Mouse (Mus musculus): Measurements from ENCODE around the gene Akap11. TPM values are rescaled to one million over a fixed set of nuclear protein-coding genes. Genes with fewer than 3 reads are reported as not detected.

Gene Akap11
- polyA plus RNA-seq (2014; fragmentation: Nextera tagmentation; extraction: Ambion mirVana), result 17.7 and 19.7 TPM in 2 replicates

- Histone ChIP-seq H3K27me3 (ENCODE audit: control insufficient read depth, insufficient read depth, low read length) (no peaks in the 10 kb centered on the region), H3K36me3 (ENCODE audit: control insufficient read depth, insufficient read depth, low read length) (no peaks in the 10 kb centered on the region), H3K9ac (ENCODE audit: low read depth, low read length) (peak within 1 kb of the TSS; percentile 91), H3K4me3 (ENCODE audit: low read length) (peak within 1 kb of the TSS; percentile 90), H3K4me1 (ENCODE audit: control insufficient read depth, insufficient read depth, low read length) (peaks cover 17% of the 10 kb centered on the region; the same call in 1 of the 2 replicates), H3K27ac (ENCODE audit: low read depth, low read length) (peak within 1 kb of the TSS; percentile 83), H3K9me3 (ENCODE audit: control insufficient read depth, low read length) (no peaks in the 10 kb centered on the region), H3K4me2 (replicated peaks; ENCODE audit: low read depth, low read length) (peak within 1 kb of the TSS; percentile 64)
- peak; percentile 96 for ATAC-seq (ENCODE audit: low FRiP score, low TSS enrichment)
- WGBS, result under 1% methylated on average over 77 of the region's 82 CpGs
These were observed at the start of gene Akap11 for GRCm38 (mm10) chr14:78536281-78537165. Gene Akap11, minus strand, starts transcription at chr14:78536808.

GRCm38 (mm10) chr14:78584222-78584621 lies 47.6 kb upstream of the Akap11 start:
- Histone ChIP-seq H3K4me2 (replicated peaks; ENCODE audit: low read depth, low read length) (no peak overlapping the region), H3K9ac (ENCODE audit: low read depth, low read length) (no peak overlapping the region), H3K27ac (ENCODE audit: low read depth, low read length) (no peak overlapping the region), H3K4me1 (ENCODE audit: control insufficient read depth, insufficient read depth, low read length) (no peaks in the 10 kb centered on the region), H3K9me3 (ENCODE audit: control insufficient read depth, low read length) (no peaks in the 10 kb centered on the region), H3K36me3 (ENCODE audit: control insufficient read depth, insufficient read depth, low read length) (peaks cover 32% of the 10 kb centered on the region; the same call in 1 of the 2 replicates), H3K4me3 (ENCODE audit: low read length) (no peak overlapping the region), H3K27me3 (ENCODE audit: control insufficient read depth, insufficient read depth, low read length) (no peaks in the 10 kb centered on the region)
- 89% methylated on average over 13 of the region's 13 CpGs for WGBS
- no peak for ATAC-seq (ENCODE audit: low FRiP score, low TSS enrichment)

GRCm38 (mm10) chr14:78583168-78583567 lies 46.6 kb upstream of the Akap11 start:
- no peak for ATAC-seq (ENCODE audit: low FRiP score, low TSS enrichment)
- H3K9ac ChIP-seq (ENCODE audit: low read depth, low read length), result no peak overlapping the region
- no peaks in the 10 kb centered on the region for H3K4me1 ChIP-seq (ENCODE audit: control insufficient read depth, insufficient read depth, low read length)
- no peak overlapping the region for H3K27ac ChIP-seq (ENCODE audit: low read depth, low read length)
- no peaks in the 10 kb centered on the region for H3K27me3 ChIP-seq (ENCODE audit: control insufficient read depth, insufficient read depth, low read length)
- H3K36me3 ChIP-seq (ENCODE audit: control insufficient read depth, insufficient read depth, low read length), result peaks cover 29% of the 10 kb centered on the region; the same call in 1 of the 2 replicates
- no peak overlapping the region for H3K4me3 ChIP-seq (ENCODE audit: low read length)
- H3K9me3 ChIP-seq (ENCODE audit: control insufficient read depth, low read length), result no peaks in the 10 kb centered on the region
- no peak overlapping the region for H3K4me2 ChIP-seq (replicated peaks; ENCODE audit: low read depth, low read length)

GRCm38 (mm10) chr14:78575899-78576298 lies 39.3 kb upstream of the Akap11 start:
- H3K9me3 ChIP-seq (ENCODE audit: control insufficient read depth, low read length), result no peaks in the 10 kb centered on the region
- H3K27me3 ChIP-seq (ENCODE audit: control insufficient read depth, insufficient read depth, low read length), result no peaks in the 10 kb centered on the region
- no peak overlapping the region for H3K27ac ChIP-seq (ENCODE audit: low read depth, low read length)
- H3K36me3 ChIP-seq (ENCODE audit: control insufficient read depth, insufficient read depth, low read length), result peaks cover 6% of the 10 kb centered on the region; the same call in 1 of the 2 replicates
- H3K4me1 ChIP-seq (ENCODE audit: control insufficient read depth, insufficient read depth, low read length), result no peaks in the 10 kb centered on the region
- H3K4me2 ChIP-seq (replicated peaks; ENCODE audit: low read depth, low read length), result no peak overlapping the region
- 81% methylated on average over 13 of the region's 13 CpGs for WGBS
- no peak for ATAC-seq (ENCODE audit: low FRiP score, low TSS enrichment)
- H3K4me3 ChIP-seq (ENCODE audit: low read length), result no peak overlapping the region
- no peak overlapping the region for H3K9ac ChIP-seq (ENCODE audit: low read depth, low read length)

GRCm38 (mm10) chr14:78568410-78568809 lies 31.8 kb upstream of the Akap11 start:
- Histone ChIP-seq H3K4me2 (replicated peaks; ENCODE audit: low read depth, low read length) (no peak overlapping the region), H3K36me3 (ENCODE audit: control insufficient read depth, insufficient read depth, low read length) (0 out of 2 replicates have a peak, but pooled peaks cover 3% of the 10 kb centered on the region), H3K4me3 (ENCODE audit: low read length) (no peak overlapping the region), H3K27me3 (ENCODE audit: control insufficient read depth, insufficient read depth, low read length) (no peaks in the 10 kb centered on the region), H3K27ac (ENCODE audit: low read depth, low read length) (no peak overlapping the region), H3K9me3 (ENCODE audit: control insufficient read depth, low read length) (no peaks in the 10 kb centered on the region), H3K4me1 (ENCODE audit: control insufficient read depth, insufficient read depth, low read length) (no peaks in the 10 kb centered on the region), H3K9ac (ENCODE audit: low read depth, low read length) (no peak overlapping the region)
- 90% methylated on average over 5 of the region's 5 CpGs for WGBS
- ATAC-seq (ENCODE audit: low FRiP score, low TSS enrichment), result no peak

GRCm38 (mm10) chr14:78566431-78566830 lies 29.8 kb upstream of the Akap11 start:
- H3K9ac ChIP-seq (ENCODE audit: low read depth, low read length), result no peak overlapping the region
- H3K4me3 ChIP-seq (ENCODE audit: low read length), result no peak overlapping the region

GRCm38 (mm10) chr14:78564292-78564691 lies 27.7 kb upstream of the Akap11 start:
- H3K9me3 ChIP-seq (ENCODE audit: control insufficient read depth, low read length), result no peaks in the 10 kb centered on the region
- WGBS, result 55% methylated on average over 2 of the region's 2 CpGs
- H3K27me3 ChIP-seq (ENCODE audit: control insufficient read depth, insufficient read depth, low read length), result no peaks in the 10 kb centered on the region
- 0 out of 2 replicates have a peak, but pooled peaks cover 3% of the 10 kb centered on the region for H3K36me3 ChIP-seq (ENCODE audit: control insufficient read depth, insufficient read depth, low read length)
- H3K4me3 ChIP-seq (ENCODE audit: low read length), result no peak overlapping the region
- H3K27ac ChIP-seq (ENCODE audit: low read depth, low read length), result no peak overlapping the region
- no peak overlapping the region for H3K9ac ChIP-seq (ENCODE audit: low read depth, low read length)
- no peaks in the 10 kb centered on the region for H3K4me1 ChIP-seq (ENCODE audit: control insufficient read depth, insufficient read depth, low read length)
- H3K4me2 ChIP-seq (replicated peaks; ENCODE audit: low read depth, low read length), result no peak overlapping the region
- no peak for ATAC-seq (ENCODE audit: low FRiP score, low TSS enrichment)

More at GRCm38 (mm10) chr14:78566431-78566830, 29.8 kb upstream of the Akap11 start:
- no peak overlapping the region for H3K4me2 ChIP-seq (replicated peaks; ENCODE audit: low read depth, low read length)
- no peaks in the 10 kb centered on the region for H3K27me3 ChIP-seq (ENCODE audit: control insufficient read depth, insufficient read depth, low read length)
- 0 out of 2 replicates have a peak, but pooled peaks cover 3% of the 10 kb centered on the region for H3K36me3 ChIP-seq (ENCODE audit: control insufficient read depth, insufficient read depth, low read length)
- no peaks in the 10 kb centered on the region for H3K4me1 ChIP-seq (ENCODE audit: control insufficient read depth, insufficient read depth, low read length)
- H3K27ac ChIP-seq (ENCODE audit: low read depth, low read length), result no peak overlapping the region
- WGBS, result 69% methylated on average over 4 of the region's 4 CpGs
- ATAC-seq (ENCODE audit: low FRiP score, low TSS enrichment), result no peak
- no peaks in the 10 kb centered on the region for H3K9me3 ChIP-seq (ENCODE audit: control insufficient read depth, low read length)

- Histone ChIP-seq H3K36me3 (ENCODE audit: control insufficient read depth, insufficient read depth, low read length) (no peaks in the 10 kb centered on the region), H3K4me3 (ENCODE audit: low read length) (no peak overlapping the region), H3K9me3 (ENCODE audit: control insufficient read depth, low read length) (no peaks in the 10 kb centered on the region), H3K4me2 (replicated peaks; ENCODE audit: low read depth, low read length) (no peak overlapping the region), H3K27ac (ENCODE audit: low read depth, low read length) (no peak overlapping the region), H3K4me1 (ENCODE audit: control insufficient read depth, insufficient read depth, low read length) (no peaks in the 10 kb centered on the region), H3K9ac (ENCODE audit: low read depth, low read length) (no peak overlapping the region), H3K27me3 (ENCODE audit: control insufficient read depth, insufficient read depth, low read length) (no peaks in the 10 kb centered on the region)
- WGBS, result 56% methylated on average over 7 of the region's 7 CpGs
- ATAC-seq (ENCODE audit: low FRiP score, low TSS enrichment), result no peak
These were observed 26.6 kb upstream of the Akap11 start for GRCm38 (mm10) chr14:78563211-78563610.

- no peak overlapping the region for H3K9ac ChIP-seq (ENCODE audit: low read depth, low read length)
- no peak for ATAC-seq (ENCODE audit: low FRiP score, low TSS enrichment)
- H3K27me3 ChIP-seq (ENCODE audit: control insufficient read depth, insufficient read depth, low read length), result no peaks in the 10 kb centered on the region
- no peak overlapping the region for H3K4me3 ChIP-seq (ENCODE audit: low read length)
- no peaks in the 10 kb centered on the region for H3K9me3 ChIP-seq (ENCODE audit: control insufficient read depth, low read length)
- no peaks in the 10 kb centered on the region for H3K4me1 ChIP-seq (ENCODE audit: control insufficient read depth, insufficient read depth, low read length)
- WGBS, result 56% methylated on average over 4 of the region's 4 CpGs
- no peaks in the 10 kb centered on the region for H3K36me3 ChIP-seq (ENCODE audit: control insufficient read depth, insufficient read depth, low read length)
- no peak overlapping the region for H3K4me2 ChIP-seq (replicated peaks; ENCODE audit: low read depth, low read length)
- no peak overlapping the region for H3K27ac ChIP-seq (ENCODE audit: low read depth, low read length)
These were observed 25.5 kb upstream of the Akap11 start for GRCm38 (mm10) chr14:78562121-78562520.

Data from kidney, embryonic 14.5 days (tissue).